Mouse (Mus musculus) heart, adult 2 months (tissue): ENCODE results near the gene Upk3b.

Experiments used
- CTCF ChIP-seq: fragments of 200-600 bp; IDR thresholded peaks from 2 replicates; pipeline ENCODE4 v1.8.1; 2022; ENCODE audit warnings: antibody characterized with exemption, mild to moderate bottlenecking, moderate library complexity
- POLR2A ChIP-seq: fragments of 200-500 bp; IDR thresholded peaks from 2 replicates; pipeline ENCODE4 v1.6.1; 2011; ENCODE audit warnings: mild to moderate bottlenecking, low read depth, low read length, control low read depth; ENCODE audit not compliant: insufficient read depth

DNA sequence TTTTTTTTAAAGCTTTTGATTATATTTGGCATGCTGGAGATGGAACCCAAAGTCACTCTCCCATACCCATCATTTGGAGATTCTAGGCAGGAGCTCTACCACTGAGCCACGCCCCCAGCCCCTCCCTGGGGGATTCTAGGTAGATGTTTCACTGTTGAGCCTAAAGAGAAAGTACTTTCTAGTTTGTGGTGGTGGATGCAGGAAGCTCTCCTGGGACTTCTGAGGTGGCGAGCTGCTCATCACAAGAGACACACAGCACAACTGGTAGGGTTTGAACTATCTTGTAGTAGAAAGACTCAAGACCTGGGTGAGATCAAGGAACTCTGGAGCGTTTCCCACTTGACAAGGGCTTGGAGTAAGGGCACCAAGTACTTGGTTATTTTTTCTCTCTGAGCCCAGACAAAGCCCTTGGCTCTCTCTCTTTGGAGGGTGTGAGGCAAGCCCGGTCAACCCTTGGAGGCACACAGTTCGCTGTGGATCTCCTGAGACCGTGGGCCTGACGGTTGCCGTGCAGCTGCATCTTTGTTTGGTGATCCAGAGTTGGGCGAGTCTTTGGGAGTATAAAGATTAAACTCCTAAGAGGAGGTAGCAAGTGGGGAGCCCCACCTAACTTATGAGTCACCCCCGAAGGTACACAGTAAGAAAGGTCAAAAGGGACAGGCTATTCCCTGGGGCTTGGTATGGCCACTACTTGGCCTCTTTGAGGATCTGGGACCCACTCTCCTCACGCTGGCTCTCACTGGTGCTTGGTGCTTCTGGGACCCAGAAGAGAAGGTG is 16.2 kb downstream of the Upk3b start, which contains the start of gene Upk3bl:
- no peak for TF ChIP-seq CTCF
- TF ChIP-seq POLR2A = no peak
